Mouse (Mus musculus) cerebellum, adult 11-12 months (tissue): Measurements from ENCODE around the gene Wfdc3.

Experiments
- DNase-seq: peaks from one replicate; pipeline ENCODE4 v3.0.0; 2022

The Wfdc3 gene

GRCm38 (mm10) chr2:164745843-164746479 is at the start of gene Wfdc3, which contains the start of gene Dnttip1:
TSS of gene Wfdc3 (minus strand) at chr2:164745931.
TSS of gene Dnttip1 (plus strand) at chr2:164745983.
- peak; percentile 88 for DNase-seq

- DNase-seq, result peak; percentile 82
Observed at GRCm38 (mm10) chr2:164794293-164794692, 48.6 kb upstream of the Wfdc3 start.

- peak; percentile 31 for DNase-seq
Observed at GRCm38 (mm10) chr2:164793772-164794171, 48.0 kb upstream of the Wfdc3 start.

- DNase-seq, result peak; percentile 81
Observed at GRCm38 (mm10) chr2:164793236-164793635, 47.5 kb upstream of the Wfdc3 start.

GRCm38 (mm10) chr2:164792400-164793190 is 46.9 kb upstream of the Wfdc3 start:
- peak; percentile 47 for DNase-seq

- DNase-seq, result peak; percentile 70
Observed at GRCm38 (mm10) chr2:164791841-164792261, 46.1 kb upstream of the Wfdc3 start.

GRCm38 (mm10) chr2:164790451-164790850 is 44.7 kb upstream of the Wfdc3 start:
- DNase-seq, result peak; percentile 37

- peak; percentile 31 for DNase-seq
Observed at GRCm38 (mm10) chr2:164788411-164788810, 42.7 kb upstream of the Wfdc3 start.

GRCm38 (mm10) chr2:164787779-164788178 is 42.0 kb upstream of the Wfdc3 start:
- DNase-seq, result no peak

- no peak for DNase-seq
Observed at GRCm38 (mm10) chr2:164787032-164787431, 41.3 kb upstream of the Wfdc3 start.

- peak; percentile 60 for DNase-seq
Observed at GRCm38 (mm10) chr2:164786388-164786885, 40.7 kb upstream of the Wfdc3 start.

- DNase-seq, result peak; percentile 95
Observed at GRCm38 (mm10) chr2:164785481-164786387, 40.0 kb upstream of the Wfdc3 start, which contains the start of gene Snx21. TSS of gene Snx21 (plus strand) at chr2:164785823.

- DNase-seq, result no peak
Observed at GRCm38 (mm10) chr2:164784869-164785420, 39.2 kb upstream of the Wfdc3 start.

- no peak for DNase-seq
Observed at GRCm38 (mm10) chr2:164783926-164784581, 38.3 kb upstream of the Wfdc3 start.

GRCm38 (mm10) chr2:164781876-164782275 is 36.1 kb upstream of the Wfdc3 start:
- peak; percentile 18 for DNase-seq

GRCm38 (mm10) chr2:164779481-164780086 is 33.9 kb upstream of the Wfdc3 start, which contains the start of gene Tnnc2:
TSS of gene Tnnc2 (minus strand) at chr2:164779967.
- DNase-seq, result no peak

GRCm38 (mm10) chr2:164778809-164779208 is 33.1 kb upstream of the Wfdc3 start:
- DNase-seq, result no peak

GRCm38 (mm10) chr2:164778015-164778287 is 32.2 kb upstream of the Wfdc3 start:
- no peak for DNase-seq

GRCm38 (mm10) chr2:164777246-164778014 is 31.7 kb upstream of the Wfdc3 start:
- DNase-seq, result no peak

GRCm38 (mm10) chr2:164776801-164777200 is 31.1 kb upstream of the Wfdc3 start:
- no peak for DNase-seq

GRCm38 (mm10) chr2:164776130-164776529 is 30.4 kb upstream of the Wfdc3 start:
- no peak for DNase-seq
